Mouse (Mus musculus): ENCODE measurements around the gene Rel.

- TF ChIP-seq POLR2A (IDR thresholded peaks at IDR 0.05; ENCODE audit: borderline replicate concordance, insufficient read depth, low read length) (no peak), CTCF (IDR thresholded peaks at IDR 0.05; ENCODE audit: borderline replicate concordance, insufficient read depth, low read depth, low read length) (no peak)
These were observed 872 bp downstream of the Rel start for GRCm38 (mm10) chr11:23769686-23770509.

Data from cerebellum, adult 2 months (tissue).